Mouse (Mus musculus) left cerebral cortex, postnatal 36 days (tissue): ENCODE results near the gene Gm7980. TPM values are rescaled to one million over a fixed set of nuclear protein-coding genes. Genes with fewer than 3 reads are reported as not detected.
"Not testable (repeated sequence)": the region's sequence is repeated elsewhere in the genome, so short reads cannot be mapped to it uniquely, and the experiment has no call there.

ENCODE experiments used
- DNase-seq, 2 experiments: peaks; one replicate each; pipeline ENCODE4 v3.0.0; 2021 to 2022; ENCODE audit warnings: low spot score in 2 of 2, mixed read lengths in 1 of 2
- intact Hi-C: fragments of 180-260 bp; cut with DNase I; formaldehyde crosslinking; loops from one replicate; pipeline ENCODE4 v1.15.1; 2025
- total RNA-seq, 2 experiments: library from RNA; stranded (reverse); gene quantifications; 2 replicates each; pipeline ENCODE4 v1.2.3; 2021

Gm7980 gene
- not detected for total RNA-seq

GRCm38 (mm10) chr14:41907190-41907589 is at the start of gene Gm7980:
Gene Gm7980 (minus strand): TSS chr14:41907290.
- intact Hi-C loops, DNase-seq: not testable (repeated sequence)

- intact Hi-C loops, DNase-seq: not testable (repeated sequence)
These were observed 36.6 kb upstream of the Gm7980 start, which contains the start of gene 1700024B05Rik for GRCm38 (mm10) chr14:41943695-41944094. Gene 1700024B05Rik (plus strand): TSS chr14:41943995.

- intact Hi-C loops, DNase-seq: not testable (repeated sequence)
These were observed 17.6 kb upstream of the Gm7980 start, which contains the start of gene 1700049E17Rik1 for GRCm38 (mm10) chr14:41924649-41925048. Gene 1700049E17Rik1 (plus strand): TSS chr14:41924949.

Other genes with a start within 250 kb of the Gm7980 start
- not detected for gene Gm8068, start 205.4 kb downstream of the Gm7980 start, total RNA-seq
- not detected for gene Gm7929, start 156.7 kb downstream of the Gm7980 start, total RNA-seq
- gene Gm47189, start 134.8 kb downstream of the Gm7980 start, total RNA-seq: not detected
- gene 1700049E17Rik1, start 17.7 kb upstream of the Gm7980 start, total RNA-seq: not detected
- not detected for gene 1700024B05Rik, start 36.7 kb upstream of the Gm7980 start, total RNA-seq
- not detected for gene Gm6401, start 60.6 kb upstream of the Gm7980 start, total RNA-seq
- 1 to 10 TPM; 1.4 to 2.3 TPM for gene Gm3543, start 76.0 kb upstream of the Gm7980 start, total RNA-seq
- gene Gm7951, start 210.1 kb upstream of the Gm7980 start, total RNA-seq: not detected